Mouse (Mus musculus) heart, adult 2 months (tissue): Measurements from ENCODE around the gene Tspan8. TPM values are rescaled to one million over a fixed set of nuclear protein-coding genes. Genes with fewer than 3 reads are reported as not detected.
A peak's percentile ranks its signal among the peaks of the same experiment; 100 is the strongest.

Experiments used
- DNase-seq, 2 experiments: peaks; one replicate each; pipeline ENCODE4 v3.0.0; 2021
- H3K27ac ChIP-seq: fragments of 200-600 bp; 2 replicates; pipeline ENCODE4 v1.8.1; 2022
- H3K27me3 ChIP-seq: fragments of 200-500 bp; 2 replicates; pipeline ENCODE4 v1.6.1; 2012; ENCODE audit warnings: mild to moderate bottlenecking, low read length, inconsistent platforms, mixed read lengths; ENCODE audit not compliant: control insufficient read depth, insufficient read depth
- H3K36me3 ChIP-seq: fragments of 200-500 bp; 2 replicates; pipeline ENCODE4 v1.6.1; 2012; ENCODE audit warnings: low read length, inconsistent platforms; ENCODE audit not compliant: control insufficient read depth, insufficient read depth
- H3K4me1 ChIP-seq: fragments of 200-500 bp; 2 replicates; pipeline ENCODE4 v1.6.1; 2011; ENCODE audit warnings: low read length; ENCODE audit not compliant: control insufficient read depth, insufficient read depth
- H3K4me3 ChIP-seq: fragments of 200-600 bp; 2 replicates; pipeline ENCODE4 v1.8.1; 2022
- H3K79me2 ChIP-seq: fragments of 200-500 bp; replicated peaks from 2 replicates; pipeline ENCODE4 v1.6.1; 2012; ENCODE audit warnings: mild to moderate bottlenecking, inconsistent platforms, low read length, moderate library complexity, mixed read lengths; ENCODE audit not compliant: control insufficient read depth, insufficient read depth
- H3K9ac ChIP-seq: fragments of 200-500 bp; 2 replicates; pipeline ENCODE4 v1.6.1; 2012; ENCODE audit warnings: low read depth, mild to moderate bottlenecking, control low read depth, inconsistent platforms, low read length, mixed read lengths
- CTCF ChIP-seq: fragments of 200-600 bp; IDR thresholded peaks from 2 replicates; pipeline ENCODE4 v1.8.1; 2022; ENCODE audit warnings: antibody characterized with exemption, mild to moderate bottlenecking, moderate library complexity
- EP300 ChIP-seq: fragments of 200-500 bp; IDR thresholded peaks from 2 replicates; pipeline ENCODE4 v1.6.1; 2011; ENCODE audit warnings: low read depth, low read length, control low read depth; ENCODE audit not compliant: insufficient read depth
- POLR2A ChIP-seq: fragments of 200-500 bp; IDR thresholded peaks from 2 replicates; pipeline ENCODE4 v1.6.1; 2011; ENCODE audit warnings: mild to moderate bottlenecking, low read depth, low read length, control low read depth; ENCODE audit not compliant: insufficient read depth
- WGBS: fragments of 180-500 bp; shearing (Covaris S2); methylation state at CpG from one replicate; pipeline ENCODE4 v1.1.7; 2018; 5-methylcytosine and 5-hydroxymethylcytosine counted together
- intact Hi-C: fragments of 180-260 bp; cut with DNase I; formaldehyde crosslinking; loops from one replicate; pipeline ENCODE4 v1.15.1; 2025
- long read RNA-seq: library from polyadenylated mRNA; stranded (forward); transcript quantifications from one replicate; pipeline ENCODE4 v2.0.0, GENCODE M21; 2021
- polyA plus RNA-seq: library from polyadenylated mRNA; depleted of rRNA; stranded (reverse); fragments of >200 nt; gene quantifications from 2 replicates; pipeline ENCODE4 v1.2.3, GENCODE M21; 2012; rRNA removed
- total RNA-seq, 2 experiments: library from RNA; stranded (reverse); gene quantifications; 2 replicates each; pipeline ENCODE4 v1.2.3; 2021

Tspan8 gene
- total RNA-seq (1 to 10 TPM; 2.8 to 3.1 TPM), polyA plus RNA-seq (0.91 and 1.3 TPM in 2 replicates)
- long read RNA-seq, result 0 reads

- Histone ChIP-seq H3K4me3 (no peak within 1 kb of the TSS), H3K79me2 (no peaks in the 10 kb centered on the region), H3K36me3 (no peaks in the 10 kb centered on the region), H3K4me1 (peaks cover 1% of the 10 kb centered on the region; the same call in 1 of the 2 replicates), H3K9ac (no peak within 1 kb of the TSS), H3K27ac (peak within 1 kb of the TSS; percentile 12; the same call in 1 of the 2 replicates), H3K27me3 (no peaks in the 10 kb centered on the region)
- WGBS, result 17% methylated on average over 6 of the region's 6 CpGs
- intact Hi-C loops, result no loop called here
- no peak for DNase-seq
- no peak for TF ChIP-seq CTCF
- no peak for TF ChIP-seq POLR2A
- no peak for TF ChIP-seq EP300
These were observed at the start of gene Tspan8 for GRCm38 (mm10) chr10:115816511-115816910. Gene Tspan8, plus strand, starts transcription at chr10:115816832.

GRCm38 (mm10) chr10:115770032-115770431 is 46.6 kb upstream of the Tspan8 start:
- H3K27ac ChIP-seq, result no peak overlapping the region
- H3K27me3 ChIP-seq, result no peaks in the 10 kb centered on the region
- no peaks in the 10 kb centered on the region for H3K79me2 ChIP-seq
- 88% methylated on average over 8 of the region's 8 CpGs for WGBS
- H3K9ac ChIP-seq, result no peak overlapping the region
- intact Hi-C loops, result no loop called here
- no peak for DNase-seq
- TF ChIP-seq CTCF (no peak), EP300 (no peak), POLR2A (no peak)
- no peaks in the 10 kb centered on the region for H3K4me1 ChIP-seq
- no peak overlapping the region for H3K4me3 ChIP-seq
- H3K36me3 ChIP-seq, result no peaks in the 10 kb centered on the region

- Histone ChIP-seq H3K27ac (no peak overlapping the region), H3K4me3 (no peak overlapping the region), H3K79me2 (no peaks in the 10 kb centered on the region), H3K36me3 (no peaks in the 10 kb centered on the region), H3K4me1 (no peaks in the 10 kb centered on the region), H3K27me3 (no peaks in the 10 kb centered on the region), H3K9ac (no peak overlapping the region)
- TF ChIP-seq EP300 (no peak), POLR2A (no peak), CTCF (no peak)
- intact Hi-C loops, result no loop called here
- peak; percentile 15 to 18 for DNase-seq
- WGBS, result 42% methylated on average over 4 of the region's 4 CpGs
These were observed 42.2 kb upstream of the Tspan8 start for GRCm38 (mm10) chr10:115774451-115774850.

GRCm38 (mm10) chr10:115775945-115776905 is 40.4 kb upstream of the Tspan8 start:
- peak in 1 of 2 experiments; percentile 3 for DNase-seq
- Histone ChIP-seq H3K4me3 (no peak overlapping the region), H3K27ac (no peak overlapping the region), H3K9ac (no peak overlapping the region), H3K36me3 (no peaks in the 10 kb centered on the region), H3K79me2 (no peaks in the 10 kb centered on the region), H3K4me1 (no peaks in the 10 kb centered on the region), H3K27me3 (no peaks in the 10 kb centered on the region)
- intact Hi-C loops, result no loop called here
- TF ChIP-seq CTCF (no peak), EP300 (no peak), POLR2A (no peak)
- WGBS, result 51% methylated on average over 17 of the region's 17 CpGs

- H3K4me3 ChIP-seq, result no peak overlapping the region
- no peak overlapping the region for H3K27ac ChIP-seq
- no peaks in the 10 kb centered on the region for H3K27me3 ChIP-seq
- DNase-seq, result no peak
- TF ChIP-seq EP300, result no peak
- no peak for TF ChIP-seq CTCF
- no peak for TF ChIP-seq POLR2A
- H3K79me2 ChIP-seq, result no peaks in the 10 kb centered on the region
- WGBS, result 47% methylated on average over 5 of the region's 5 CpGs
- H3K36me3 ChIP-seq, result no peaks in the 10 kb centered on the region
- H3K9ac ChIP-seq, result no peak overlapping the region
- intact Hi-C loops, result no loop called here
- H3K4me1 ChIP-seq, result no peaks in the 10 kb centered on the region
These were observed 39.3 kb upstream of the Tspan8 start for GRCm38 (mm10) chr10:115777366-115777765.

- TF ChIP-seq EP300 (no peak), CTCF (peak; percentile 43)
- Histone ChIP-seq H3K36me3 (no peaks in the 10 kb centered on the region), H3K4me1 (no peaks in the 10 kb centered on the region), H3K27me3 (no peaks in the 10 kb centered on the region), H3K79me2 (no peaks in the 10 kb centered on the region), H3K27ac (no peak overlapping the region), H3K4me3 (no peak overlapping the region), H3K9ac (no peak overlapping the region)
- DNase-seq, result no peak
- intact Hi-C loops, result no loop called here
- 55% methylated on average over 5 of the region's 5 CpGs for WGBS
These were observed 38.0 kb upstream of the Tspan8 start for GRCm38 (mm10) chr10:115778624-115779023.
